Mouse (Mus musculus) heart, adult 2 months (tissue): Measurements from ENCODE around the gene Elp4.

Experiments
- CTCF ChIP-seq: fragments of 200-600 bp; IDR thresholded peaks from 2 replicates; pipeline ENCODE4 v1.8.1; 2022; ENCODE audit warnings: antibody characterized with exemption, mild to moderate bottlenecking, moderate library complexity
- POLR2A ChIP-seq: fragments of 200-500 bp; IDR thresholded peaks from 2 replicates; pipeline ENCODE4 v1.6.1; 2011; ENCODE audit warnings: mild to moderate bottlenecking, low read depth, low read length, control low read depth; ENCODE audit not compliant: insufficient read depth

GRCm38 (mm10) chr2:105804506-105804905 lies 99.9 kb downstream of the Elp4 start:
- TF ChIP-seq CTCF (no peak), POLR2A (no peak)
